Mouse (Mus musculus) spleen, adult 2 months (tissue): Measurements from ENCODE around the gene Tex45.
A peak's percentile ranks its signal among the peaks of the same experiment; 100 is the strongest.

Experiments
- CTCF ChIP-seq: fragments of 200-500 bp; IDR thresholded peaks from 2 replicates; pipeline ENCODE4 v1.5.1; 2011; ENCODE audit warnings: mild to moderate bottlenecking, inconsistent platforms; ENCODE audit not compliant: insufficient read depth, insufficient read length, insufficient replicate concordance; ENCODE audit errors: extremely low read depth
- POLR2A ChIP-seq: fragments of 200-500 bp; IDR thresholded peaks from 2 replicates; pipeline ENCODE4 v1.6.1; 2011; ENCODE audit warnings: low read depth, low read length, inconsistent platforms

- no peak for TF ChIP-seq POLR2A
- peak; percentile 90 for TF ChIP-seq CTCF
These were observed 20.0 kb upstream of the Tex45 start for GRCm38 (mm10) chr8:3450670-3451069.
